Mouse (Mus musculus) gastrocnemius, adult 8-10 months (tissue): ENCODE data around the gene Noa1. TPM values are rescaled to one million over a fixed set of nuclear protein-coding genes. Genes with fewer than 3 reads are reported as not detected.

Experiments used
- DNase-seq, 2 experiments: peaks; one replicate each; pipeline ENCODE4 v3.0.0; 2022; ENCODE audit warnings: low spot score in 2 of 2
- total RNA-seq, 4 experiments: library from RNA; stranded (reverse); gene quantifications; 2 replicates each; pipeline ENCODE4 v1.2.4; 2022

The Noa1 gene
- total RNA-seq = 10 to 100 TPM; 14.3 to 17.1 (median 15.8) TPM

- DNase-seq = peak; percentile 94 to 95
These were observed at the start of gene Noa1, which contains the start of gene Polr2b for GRCm38 (mm10) chr5:77309924-77310772. Gene Noa1 (minus strand): TSS chr5:77310084. Gene Polr2b (plus strand): TSS chr5:77310147.

GRCm38 (mm10) chr5:77358347-77358746 lies 48.5 kb upstream of the Noa1 start:
- DNase-seq = peak; percentile 41 to 46

- peak; percentile 37 to 62 for DNase-seq
These were observed 47.7 kb upstream of the Noa1 start for GRCm38 (mm10) chr5:77357405-77358149.

- DNase-seq = no peak
These were observed 45.7 kb upstream of the Noa1 start for GRCm38 (mm10) chr5:77355307-77356265.

- DNase-seq = peak; percentile 73 to 76
These were observed 44.5 kb upstream of the Noa1 start for GRCm38 (mm10) chr5:77354361-77354787.

GRCm38 (mm10) chr5:77351691-77352090 lies 41.8 kb upstream of the Noa1 start:
- no peak for DNase-seq

- DNase-seq = no peak
These were observed 40.2 kb upstream of the Noa1 start for GRCm38 (mm10) chr5:77349971-77350658.

GRCm38 (mm10) chr5:77348901-77349300 lies 39.0 kb upstream of the Noa1 start:
- no peak for DNase-seq

- DNase-seq = no peak
These were observed 30.1 kb upstream of the Noa1 start for GRCm38 (mm10) chr5:77340033-77340432.

GRCm38 (mm10) chr5:77330154-77330553 lies 20.3 kb upstream of the Noa1 start:
- DNase-seq = no peak

GRCm38 (mm10) chr5:77324936-77325335 lies 15.1 kb upstream of the Noa1 start:
- no peak for DNase-seq

- DNase-seq = no peak
These were observed 5.1 kb upstream of the Noa1 start for GRCm38 (mm10) chr5:77314986-77315385.

GRCm38 (mm10) chr5:77314206-77314605 lies 4.3 kb upstream of the Noa1 start:
- DNase-seq = no peak

- peak in 1 of 2 experiments; percentile 9 for DNase-seq
These were observed 605 bp downstream of the Noa1 start for GRCm38 (mm10) chr5:77309051-77309906.

GRCm38 (mm10) chr5:77307821-77308553 lies 1.9 kb downstream of the Noa1 start:
- DNase-seq = no peak

- no peak for DNase-seq
These were observed 8.5 kb downstream of the Noa1 start for GRCm38 (mm10) chr5:77301296-77301903.

- no peak for DNase-seq
These were observed 10.4 kb downstream of the Noa1 start for GRCm38 (mm10) chr5:77299486-77299885.

GRCm38 (mm10) chr5:77292803-77293522 lies 16.9 kb downstream of the Noa1 start:
- no peak for DNase-seq
